7 mouse cellular contexts compared by ENCODE assay signal in the genomic region with DNA sequence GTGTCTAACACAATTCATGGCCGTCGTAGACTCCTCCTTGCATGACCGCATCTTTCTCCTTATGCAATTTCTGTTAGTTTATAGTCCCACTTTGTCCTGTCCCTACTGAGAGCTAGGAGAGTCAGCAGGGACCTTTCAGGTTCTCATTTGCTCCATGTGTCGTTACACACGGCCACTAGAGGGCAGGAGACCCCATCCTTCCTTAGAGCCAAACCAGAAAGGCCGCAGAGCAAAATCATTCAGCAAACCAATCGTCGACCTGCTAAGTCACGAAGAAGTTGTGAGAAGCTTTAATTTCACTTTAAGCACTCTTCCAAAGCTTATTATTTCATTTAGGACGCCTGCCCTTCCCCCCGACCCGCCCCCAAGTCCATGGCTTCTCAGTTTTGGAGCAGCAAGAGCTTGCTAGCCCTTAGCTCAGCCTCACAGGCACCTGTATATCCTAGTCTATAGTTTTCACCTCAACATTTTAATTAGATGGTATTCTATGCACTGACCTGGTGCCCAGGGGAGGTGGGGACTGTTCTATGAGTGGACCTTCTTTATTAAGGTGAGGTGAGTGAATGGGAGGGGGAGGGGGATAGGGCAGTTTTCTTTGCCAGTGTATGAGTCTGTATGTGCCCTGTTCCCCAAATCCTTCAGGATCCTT. TPM values are rescaled to one million over a fixed set of nuclear protein-coding genes. Genes with fewer than 3 reads are reported as not detected.
A peak's percentile ranks its signal among the peaks of the same experiment; 100 is the strongest.
DNase-seq lines count a peak whose midpoint lies in the region; ATAC-seq and TF ChIP-seq lines count a peak whose summit lies in the region.

No protein-coding gene starts in this region.

- peak; percentile 62 for DNase-seq in ES-E14 (ENCODE audit: low read depth, low spot score)
- DNase-seq in adrenal gland, postnatal 14 days = peak; percentile 83
- peak; percentile 73 to 79 for DNase-seq in layer of hippocampus, postnatal 10 days (ENCODE audit: low spot score in 2 of 2)
- DNase-seq in spleen, adult 12 weeks (ENCODE audit: low spot score) = peak; percentile 37

- no peaks in the 10 kb centered on the region for H3K27me3 ChIP-seq in forebrain, embryonic 16.5 days (replicated peaks; ENCODE audit: control insufficient read depth, insufficient read depth, low read length)
- H3K27me3 ChIP-seq in hindbrain, embryonic 13.5 days = no peaks in the 10 kb centered on the region

- H3K9me3 ChIP-seq in ES-E14 (ENCODE audit: control insufficient read depth, insufficient read depth, low read depth, low read length) = no peaks in the 10 kb centered on the region
- H3K9me3 ChIP-seq in forebrain, embryonic 16.5 days (ENCODE audit: control insufficient read depth, low read length) = no peaks in the 10 kb centered on the region
- no peaks in the 10 kb centered on the region for H3K9me3 ChIP-seq in hindbrain, embryonic 13.5 days

- H3K4me1 ChIP-seq in ES-E14 (ENCODE audit: control insufficient read depth in 2 of 2, insufficient read depth in 2 of 2, low read length in 2 of 2, poor library complexity in 1 of 2) = no peaks in the 10 kb centered on the region
- H3K4me1 ChIP-seq in forebrain, embryonic 16.5 days (replicated peaks; ENCODE audit: control insufficient read depth, insufficient read depth, low read length) = no peaks in the 10 kb centered on the region
- no peaks in the 10 kb centered on the region for H3K4me1 ChIP-seq in hindbrain, embryonic 13.5 days (replicated peaks)

- H3K4me2 ChIP-seq in forebrain, embryonic 16.5 days (ENCODE audit: low read length) = no peak overlapping the region
- H3K4me2 ChIP-seq in hindbrain, embryonic 13.5 days = no peak overlapping the region

- H3K27ac ChIP-seq in ES-E14 (ENCODE audit: insufficient read depth, low read depth, low read length, poor library complexity, severe bottlenecking) = no peak overlapping the region
- H3K27ac ChIP-seq in forebrain, embryonic 16.5 days (ENCODE audit: low read length) = no peak overlapping the region
- H3K27ac ChIP-seq in hindbrain, embryonic 13.5 days = no peak overlapping the region

- ATAC-seq in forebrain, embryonic 16.5 days = peak; percentile 50; the same call in 1 of the 2 replicates
- ATAC-seq in hindbrain, embryonic 13.5 days (ENCODE audit: low FRiP score) = peak; percentile 59; the same call in 1 of the 2 replicates
- peak; percentile 84 for ATAC-seq in megakaryocyte-erythroid progenitor cell, adult 5-6 weeks (replicated peaks; ENCODE audit: low FRiP score, low TSS enrichment, poor library complexity, severe bottlenecking)

- in situ Hi-C loops in ES-E14 (cut with MboI; ENCODE audit: low sequenced_read_pairs in 2 of 2, unreplicated experiment in 2 of 2) = no loop called here

- no peak overlapping the region for H3K9ac ChIP-seq in ES-E14 (ENCODE audit: insufficient read depth, low read depth, low read length, poor library complexity, severe bottlenecking)
- no peak overlapping the region for H3K9ac ChIP-seq in forebrain, embryonic 16.5 days (replicated peaks; ENCODE audit: low read depth, low read length)
- no peak overlapping the region for H3K9ac ChIP-seq in hindbrain, embryonic 13.5 days

- no peak overlapping the region for H3K4me3 ChIP-seq in ES-E14 (ENCODE audit: insufficient read depth in 1 of 2, low read depth in 1 of 2, low read length in 2 of 2, poor library complexity in 1 of 2, severe bottlenecking in 1 of 2)
- H3K4me3 ChIP-seq in forebrain, embryonic 16.5 days (replicated peaks; ENCODE audit: low read length) = no peak overlapping the region
- H3K4me3 ChIP-seq in hindbrain, embryonic 13.5 days = no peak overlapping the region

- 14% methylated on average over 12 of the region's 12 CpGs for WGBS in forebrain, embryonic 16.5 days
- WGBS in hindbrain, embryonic 13.5 days = 17% methylated on average over 12 of the region's 12 CpGs

- no peaks in the 10 kb centered on the region for H3K36me3 ChIP-seq in ES-E14 (ENCODE audit: control insufficient read depth, insufficient read depth, low read length, poor library complexity, severe bottlenecking)
- H3K36me3 ChIP-seq in forebrain, embryonic 16.5 days (ENCODE audit: control insufficient read depth, insufficient read depth) = no peaks in the 10 kb centered on the region
- H3K36me3 ChIP-seq in hindbrain, embryonic 13.5 days = no peaks in the 10 kb centered on the region

TF ChIP-seq in ES-E14, 5 proteins besides CTCF, POLR2A, EP300 and RAD21:
- TF ChIP-seq ZC3H11A (IDR thresholded peaks at IDR 0.05; ENCODE audit: borderline replicate concordance, low read depth, low read length) (peak; percentile 51), HCFC1 (IDR thresholded peaks at IDR 0.05; ENCODE audit: borderline replicate concordance, insufficient read depth, low read length) (no peak)
TF ChIP-seq in ES-E14: peak in this region for 1.

RNA-seq across cellular contexts. Expression of a gene that starts 1.2 kb away (rescaled TPM):
- 0.11 and 0.22 TPM in 2 replicates for total RNA-seq in ES-E14 (2012; rRNA removed)
- total RNA-seq in adrenal gland, postnatal 14 days (2021) = 12.1 and 20.4 TPM in 2 replicates
- polyA plus RNA-seq in forebrain, embryonic 16.5 days (2015; fragmentation: Nextera tagmentation; extraction: Ambion mirVana) = 0.52 and 0.56 TPM in 2 replicates
- 0.47 and 0.85 TPM in 2 replicates for polyA plus RNA-seq in hindbrain, embryonic 13.5 days (2015; fragmentation: Nextera tagmentation; extraction: Ambion mirVana)
- total RNA-seq in layer of hippocampus, postnatal 10 days (2021) = 1 to 10 TPM; 1.5 to 1.7 TPM
- 7.1 and 7.8 TPM in 2 replicates for total RNA-seq in megakaryocyte-erythroid progenitor cell, adult 5-6 weeks (2014; fragmentation: Nextera tagmentation)
- total RNA-seq in megakaryocyte-erythroid progenitor cell, adult 5-6 weeks (2017) = 1.4 and 8.0 TPM in 2 replicates

RNA-seq across cellular contexts. Expression of a gene that starts 19.2 kb away (rescaled TPM):
- total RNA-seq in ES-E14 (2012; rRNA removed) = 0.67 and 0.90 TPM in 2 replicates
- total RNA-seq in adrenal gland, postnatal 14 days (2021) = 1.8 and 3.1 TPM in 2 replicates
- polyA plus RNA-seq in forebrain, embryonic 16.5 days (2015; fragmentation: Nextera tagmentation; extraction: Ambion mirVana) = 11.7 and 17.5 TPM in 2 replicates
- polyA plus RNA-seq in hindbrain, embryonic 13.5 days (2015; fragmentation: Nextera tagmentation; extraction: Ambion mirVana) = 13.1 and 13.2 TPM in 2 replicates
- 10 to 100 TPM; 13.7 to 15.5 TPM for total RNA-seq in layer of hippocampus, postnatal 10 days (2021)
- total RNA-seq in megakaryocyte-erythroid progenitor cell, adult 5-6 weeks (2014; fragmentation: Nextera tagmentation) = 1.9 and 4.2 TPM in 2 replicates
- total RNA-seq in megakaryocyte-erythroid progenitor cell, adult 5-6 weeks (2017) = 1.4 and 3.0 TPM in 2 replicates

RNA-seq across cellular contexts. Expression of a gene that starts 30.1 kb away (rescaled TPM):
- 2.9 and 3.4 TPM in 2 replicates for total RNA-seq in ES-E14 (2012; rRNA removed)
- 6.5 and 12.1 TPM in 2 replicates for total RNA-seq in adrenal gland, postnatal 14 days (2021)
- 2.0 and 2.7 TPM in 2 replicates for polyA plus RNA-seq in forebrain, embryonic 16.5 days (2015; fragmentation: Nextera tagmentation; extraction: Ambion mirVana)
- polyA plus RNA-seq in hindbrain, embryonic 13.5 days (2015; fragmentation: Nextera tagmentation; extraction: Ambion mirVana) = 2.9 and 3.6 TPM in 2 replicates
- total RNA-seq in layer of hippocampus, postnatal 10 days (2021) = 1 to 10 TPM; 1.0 to 1.4 TPM
- 15.2 and 18.7 TPM in 2 replicates for total RNA-seq in megakaryocyte-erythroid progenitor cell, adult 5-6 weeks (2014; fragmentation: Nextera tagmentation)
- 34.5 and 49.2 TPM in 2 replicates for total RNA-seq in megakaryocyte-erythroid progenitor cell, adult 5-6 weeks (2017)

RNA-seq across cellular contexts. Expression of a gene that starts 38.6 kb away (rescaled TPM):
- total RNA-seq in ES-E14 (2012; rRNA removed) = 0.26 and 0.67 TPM in 2 replicates
- total RNA-seq in adrenal gland, postnatal 14 days (2021) = 54.8 and 62.2 TPM in 2 replicates
- 1.2 and 1.8 TPM in 2 replicates for polyA plus RNA-seq in forebrain, embryonic 16.5 days (2015; fragmentation: Nextera tagmentation; extraction: Ambion mirVana)
- 1.7 and 2.2 TPM in 2 replicates for polyA plus RNA-seq in hindbrain, embryonic 13.5 days (2015; fragmentation: Nextera tagmentation; extraction: Ambion mirVana)
- under 1 TPM; 0.58 to 0.71 TPM for total RNA-seq in layer of hippocampus, postnatal 10 days (2021)
- total RNA-seq in megakaryocyte-erythroid progenitor cell, adult 5-6 weeks (2014; fragmentation: Nextera tagmentation) = 12.5 and 18.0 TPM in 2 replicates
- total RNA-seq in megakaryocyte-erythroid progenitor cell, adult 5-6 weeks (2017) = 3.0 and 61.5 TPM in 2 replicates

RNA-seq across cellular contexts. Expression of a gene that starts 43.9 kb away (rescaled TPM):
- 3.5 and 3.8 TPM in 2 replicates for total RNA-seq in ES-E14 (2012; rRNA removed)
- 7.7 and 8.9 TPM in 2 replicates for total RNA-seq in adrenal gland, postnatal 14 days (2021)
- polyA plus RNA-seq in forebrain, embryonic 16.5 days (2015; fragmentation: Nextera tagmentation; extraction: Ambion mirVana) = 15.8 and 17.2 TPM in 2 replicates
- 14.7 and 15.0 TPM in 2 replicates for polyA plus RNA-seq in hindbrain, embryonic 13.5 days (2015; fragmentation: Nextera tagmentation; extraction: Ambion mirVana)
- 1 to 10 TPM; 5.6 to 6.6 TPM for total RNA-seq in layer of hippocampus, postnatal 10 days (2021)
- total RNA-seq in megakaryocyte-erythroid progenitor cell, adult 5-6 weeks (2014; fragmentation: Nextera tagmentation) = 1.7 and 1.9 TPM in 2 replicates
- 2.0 and 3.0 TPM in 2 replicates for total RNA-seq in megakaryocyte-erythroid progenitor cell, adult 5-6 weeks (2017)
